Mouse (Mus musculus) retina, embryonic 14.5 days (tissue): ENCODE data around the gene Brms1l.
A peak's percentile ranks its signal among the peaks of the same experiment; 100 is the strongest.
"Not testable (repeated sequence)": the region's sequence is repeated elsewhere in the genome, so short reads cannot be mapped to it uniquely, and the experiment has no call there.

Source experiments
- DNase-seq: peaks from one replicate; pipeline ENCODE4 v3.0.0-alpha.2; 2015; ENCODE audit warnings: low spot score

Brms1l gene

GRCm38 (mm10) chr12:55836199-55836951 is at the start of gene Brms1l:
Brms1l (plus strand) TSS chr12:55836324.
- peak; percentile 97 for DNase-seq

GRCm38 (mm10) chr12:55794485-55794884 is 41.6 kb upstream of the Brms1l start:
- DNase-seq = not testable (repeated sequence)

- no peak for DNase-seq
These were observed 39.0 kb upstream of the Brms1l start for GRCm38 (mm10) chr12:55797103-55797502.

GRCm38 (mm10) chr12:55798745-55799144 is 37.4 kb upstream of the Brms1l start:
- DNase-seq = no peak

- no peak for DNase-seq
These were observed 36.0 kb upstream of the Brms1l start for GRCm38 (mm10) chr12:55800144-55800543.

- DNase-seq = no peak
These were observed 35.0 kb upstream of the Brms1l start for GRCm38 (mm10) chr12:55801131-55801530.

GRCm38 (mm10) chr12:55805035-55805434 is 31.1 kb upstream of the Brms1l start:
- no peak for DNase-seq

GRCm38 (mm10) chr12:55816488-55816887 is 19.6 kb upstream of the Brms1l start:
- DNase-seq = no peak

GRCm38 (mm10) chr12:55820119-55820660 is 15.9 kb upstream of the Brms1l start:
- DNase-seq = peak; percentile 43

GRCm38 (mm10) chr12:55820661-55821314 is 15.3 kb upstream of the Brms1l start, which contains the start of gene Ralgapa1:
Ralgapa1 (minus strand) TSS chr12:55821167.
- DNase-seq = peak; percentile 95

GRCm38 (mm10) chr12:55824027-55824426 is 12.1 kb upstream of the Brms1l start:
- DNase-seq = no peak

GRCm38 (mm10) chr12:55825537-55825936 is 10.6 kb upstream of the Brms1l start:
- DNase-seq = no peak

GRCm38 (mm10) chr12:55831101-55831500 is 5.0 kb upstream of the Brms1l start:
- peak; percentile 83 for DNase-seq

GRCm38 (mm10) chr12:55832961-55833360 is 3.2 kb upstream of the Brms1l start:
- DNase-seq = no peak

GRCm38 (mm10) chr12:55833906-55834625 is 2.1 kb upstream of the Brms1l start:
- DNase-seq = no peak

GRCm38 (mm10) chr12:55834891-55835290 is 1.2 kb upstream of the Brms1l start:
- no peak for DNase-seq

- no peak for DNase-seq
These were observed 296 bp upstream of the Brms1l start for GRCm38 (mm10) chr12:55835857-55836198.

GRCm38 (mm10) chr12:55837495-55837894 is 1.4 kb downstream of the Brms1l start:
- no peak for DNase-seq

GRCm38 (mm10) chr12:55846741-55847140 is 10.6 kb downstream of the Brms1l start:
- peak; percentile 60 for DNase-seq

- no peak for DNase-seq
These were observed 11.7 kb downstream of the Brms1l start for GRCm38 (mm10) chr12:55847851-55848250.

- no peak for DNase-seq
These were observed 14.5 kb downstream of the Brms1l start for GRCm38 (mm10) chr12:55850650-55851049.
